Mouse (Mus musculus): Measurements from ENCODE around the gene Pprc1. TPM values are rescaled to one million over a fixed set of nuclear protein-coding genes. Genes with fewer than 3 reads are reported as not detected.

Pprc1 gene
- polyA plus RNA-seq, 1 experiment from 2014 or later, result 42.6 TPM

DNA sequence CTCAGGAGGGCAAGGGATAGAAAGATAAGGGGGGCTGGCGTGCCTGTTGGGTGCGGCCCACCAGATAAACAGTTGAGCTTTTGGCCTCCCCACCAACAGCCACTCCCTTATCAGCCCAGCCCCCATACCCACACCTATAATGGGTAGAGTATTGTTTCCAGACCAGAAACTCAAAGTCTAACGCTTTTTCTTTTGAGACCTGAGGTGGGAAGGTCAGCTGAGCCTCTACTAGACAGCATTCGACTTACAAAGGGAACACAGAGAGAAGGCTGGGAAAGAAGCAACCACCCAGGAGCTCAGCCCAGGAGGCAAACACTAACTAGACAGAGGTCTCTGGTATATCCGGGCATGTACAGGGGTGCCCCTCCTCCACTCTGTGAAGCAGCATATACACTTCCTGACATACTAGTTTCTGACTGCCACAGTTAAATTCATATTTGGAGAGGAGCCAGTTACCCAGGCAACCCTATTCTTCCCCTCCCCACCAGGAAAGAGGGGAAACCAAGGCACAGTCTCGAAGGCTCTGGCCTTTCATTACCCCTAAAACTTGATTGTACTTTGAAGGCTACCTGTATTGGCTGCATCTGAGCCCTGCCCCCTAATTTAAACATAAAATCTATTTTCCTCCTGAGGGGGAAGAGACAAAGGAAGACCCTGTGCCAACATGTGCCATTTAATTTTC is 7.3 kb upstream of the Pprc1 start:
- Histone ChIP-seq H3K27ac (peak overlapping the region; percentile 99; the same call in 1 of the 2 replicates), H3K36me3 (peaks cover 44% of the 10 kb centered on the region), H3K9ac (peak overlapping the region; percentile 99), H3K4me3 (peak overlapping the region; percentile 95), H3K9me3 (no peaks in the 10 kb centered on the region), H3K27me3 (no peaks in the 10 kb centered on the region), H3K4me2 (replicated peaks) (peak overlapping the region; percentile 100), H3K4me1 (peaks cover 56% of the 10 kb centered on the region)
- ATAC-seq (ENCODE audit: low FRiP score, low read depth), result no peak
- 27% methylated on average over 6 of the region's 6 CpGs for WGBS

GRCm38 (mm10) chr19:46037925-46038850 is 6.5 kb upstream of the Pprc1 start:
- WGBS, result 14% methylated on average over 13 of the region's 13 CpGs
- Histone ChIP-seq H3K4me1 (peaks cover 64% of the 10 kb centered on the region), H3K27ac (peak overlapping the region; percentile 99; the same call in 1 of the 2 replicates), H3K9me3 (no peaks in the 10 kb centered on the region), H3K27me3 (no peaks in the 10 kb centered on the region), H3K4me2 (replicated peaks) (peak overlapping the region; percentile 100), H3K9ac (peak overlapping the region; percentile 99), H3K36me3 (peaks cover 36% of the 10 kb centered on the region), H3K4me3 (peak overlapping the region; percentile 95)
- no peak for ATAC-seq (ENCODE audit: low FRiP score, low read depth)

DNA sequence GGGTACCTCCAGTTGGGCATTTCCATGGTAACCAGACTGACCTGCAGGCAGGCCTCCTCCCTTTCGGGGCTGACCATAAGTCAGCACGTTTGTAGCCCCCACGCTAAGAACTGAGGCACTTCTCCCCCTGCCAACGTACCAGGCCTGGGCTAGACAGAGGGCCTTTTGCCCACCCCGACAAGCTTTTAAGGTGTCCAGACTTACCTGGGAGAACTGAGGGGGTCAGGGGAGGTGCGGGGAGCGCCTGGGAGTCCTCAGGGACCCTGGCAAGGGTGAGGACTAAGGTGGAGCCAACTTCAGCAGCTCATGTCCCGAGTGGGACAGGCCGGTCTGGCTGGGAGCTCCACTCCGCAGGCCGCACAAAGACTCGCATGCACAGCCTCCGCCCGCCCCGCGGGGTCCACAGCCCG is 5.8 kb upstream of the Pprc1 start:
- peak; percentile 25; the same call in 1 of the 2 replicates for ATAC-seq (ENCODE audit: low FRiP score, low read depth)
- Histone ChIP-seq H3K4me1 (peaks cover 70% of the 10 kb centered on the region), H3K27me3 (no peaks in the 10 kb centered on the region), H3K36me3 (peaks cover 30% of the 10 kb centered on the region), H3K4me3 (peak overlapping the region; percentile 95), H3K9ac (peak overlapping the region; percentile 99), H3K4me2 (replicated peaks) (peak overlapping the region; percentile 100), H3K9me3 (no peaks in the 10 kb centered on the region), H3K27ac (peak overlapping the region; percentile 99)
- 0% methylated on average over 15 of the region's 17 CpGs for WGBS

DNA sequence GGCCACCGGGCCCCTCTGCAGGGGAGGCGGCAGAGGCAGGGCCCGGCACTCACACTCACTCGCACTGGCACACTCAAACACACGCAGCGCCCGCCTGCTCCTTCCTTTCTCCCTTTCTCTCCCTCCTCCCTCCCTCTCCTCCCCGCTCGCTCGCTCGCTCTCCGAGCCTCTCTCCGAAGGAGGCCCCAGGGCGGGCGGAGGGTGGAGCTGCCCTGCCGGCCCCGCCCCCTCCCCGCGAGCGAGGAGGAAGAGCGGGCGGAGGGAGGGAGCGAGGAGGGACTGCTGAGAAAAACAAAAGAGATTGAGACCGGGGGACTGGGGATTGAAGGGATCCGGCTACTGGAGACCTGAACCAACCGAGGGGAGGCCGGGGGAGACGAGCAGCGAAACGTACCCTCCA is 5.2 kb upstream of the Pprc1 start:
- Histone ChIP-seq H3K9ac (peak overlapping the region; percentile 99), H3K36me3 (peaks cover 23% of the 10 kb centered on the region), H3K4me2 (replicated peaks) (peak overlapping the region; percentile 100), H3K4me3 (peak overlapping the region; percentile 95), H3K27me3 (no peaks in the 10 kb centered on the region), H3K27ac (peak overlapping the region; percentile 99), H3K4me1 (peaks cover 73% of the 10 kb centered on the region), H3K9me3 (no peaks in the 10 kb centered on the region)
- ATAC-seq (ENCODE audit: low FRiP score, low read depth), result peak; percentile 75
- under 1% methylated on average over 23 of the region's 30 CpGs for WGBS

GRCm38 (mm10) chr19:46040149-46040902 is 4.4 kb upstream of the Pprc1 start:
- Histone ChIP-seq H3K9me3 (no peaks in the 10 kb centered on the region), H3K4me2 (replicated peaks) (peak overlapping the region; percentile 100), H3K27ac (peak overlapping the region; percentile 99), H3K27me3 (no peaks in the 10 kb centered on the region), H3K4me3 (peak overlapping the region; percentile 95), H3K9ac (peak overlapping the region; percentile 99), H3K4me1 (peaks cover 73% of the 10 kb centered on the region), H3K36me3 (peaks cover 15% of the 10 kb centered on the region)
- 40% methylated on average over 14 of the region's 14 CpGs for WGBS
- ATAC-seq (ENCODE audit: low FRiP score, low read depth), result no peak

- Histone ChIP-seq H3K4me3 (peak overlapping the region; percentile 97), H3K9ac (peak overlapping the region; percentile 73), H3K9me3 (no peaks in the 10 kb centered on the region), H3K27ac (peak overlapping the region; percentile 99), H3K4me1 (peaks cover 78% of the 10 kb centered on the region), H3K4me2 (replicated peaks) (peak overlapping the region; percentile 100), H3K36me3 (peaks cover 4% of the 10 kb centered on the region), H3K27me3 (no peaks in the 10 kb centered on the region)
- ATAC-seq (ENCODE audit: low FRiP score, low read depth), result no peak
- 24% methylated on average over 7 of the region's 7 CpGs for WGBS
Measured at GRCm38 (mm10) chr19:46041299-46041932, 3.3 kb upstream of the Pprc1 start.

GRCm38 (mm10) chr19:46041933-46042475 is 2.7 kb upstream of the Pprc1 start:
- ATAC-seq (ENCODE audit: low FRiP score, low read depth), result no peak

GRCm38 (mm10) chr19:46042476-46043011 is 2.1 kb upstream of the Pprc1 start:
- 3% methylated on average over 6 of the region's 6 CpGs for WGBS

More at GRCm38 (mm10) chr19:46041933-46042475, 2.7 kb upstream of the Pprc1 start:
- WGBS, result 1% methylated on average over 13 of the region's 14 CpGs
- Histone ChIP-seq H3K9ac (peak overlapping the region; percentile 73), H3K4me1 (peaks cover 76% of the 10 kb centered on the region), H3K36me3 (no peaks in the 10 kb centered on the region; the same call in 1 of the 2 replicates), H3K9me3 (no peaks in the 10 kb centered on the region), H3K4me2 (replicated peaks) (peak overlapping the region; percentile 100), H3K27me3 (no peaks in the 10 kb centered on the region), H3K4me3 (peak overlapping the region; percentile 97), H3K27ac (peak overlapping the region; percentile 99)

GRCm38 (mm10) chr19:46043380-46043779 is 1.3 kb upstream of the Pprc1 start:
- peak overlapping the region; percentile 73; the same call in 1 of the 2 replicates for H3K9ac ChIP-seq
- peaks cover 63% of the 10 kb centered on the region for H3K4me1 ChIP-seq

More at GRCm38 (mm10) chr19:46042476-46043011, 2.1 kb upstream of the Pprc1 start:
- no peaks in the 10 kb centered on the region for H3K27me3 ChIP-seq
- peak overlapping the region; percentile 99 for H3K27ac ChIP-seq
- ATAC-seq (ENCODE audit: low FRiP score, low read depth), result peak; percentile 10; the same call in 1 of the 2 replicates
- no peaks in the 10 kb centered on the region for H3K36me3 ChIP-seq
- H3K9me3 ChIP-seq, result no peaks in the 10 kb centered on the region
- H3K4me2 ChIP-seq (replicated peaks), result peak overlapping the region; percentile 100
- peak overlapping the region; percentile 97 for H3K4me3 ChIP-seq
- peaks cover 71% of the 10 kb centered on the region for H3K4me1 ChIP-seq
- peak overlapping the region; percentile 73 for H3K9ac ChIP-seq

GRCm38 (mm10) chr19:46044993-46045695 is 458 bp downstream of the Pprc1 start, which contains the start of gene Ldb1:
TSS of gene Ldb1 (minus strand) at chr19:46045214.
- Histone ChIP-seq H3K36me3 (no peaks in the 10 kb centered on the region), H3K9me3 (no peaks in the 10 kb centered on the region), H3K27me3 (no peaks in the 10 kb centered on the region), H3K4me2 (replicated peaks) (peak within 1 kb of the TSS; percentile 100), H3K4me3 (peak within 1 kb of the TSS; percentile 97), H3K9ac (peak within 1 kb of the TSS; percentile 98), H3K4me1 (peaks cover 54% of the 10 kb centered on the region), H3K27ac (peak within 1 kb of the TSS; percentile 99)
- ATAC-seq (ENCODE audit: low FRiP score, low read depth), result peak; percentile 71
- WGBS, result under 1% methylated on average over 80 of the region's 84 CpGs

More at GRCm38 (mm10) chr19:46043380-46043779, 1.3 kb upstream of the Pprc1 start:
- no peak for ATAC-seq (ENCODE audit: low FRiP score, low read depth)
- no peaks in the 10 kb centered on the region for H3K36me3 ChIP-seq
- WGBS, result 63% methylated on average over 7 of the region's 7 CpGs
- no peaks in the 10 kb centered on the region for H3K9me3 ChIP-seq
- H3K4me2 ChIP-seq (replicated peaks), result peak overlapping the region; percentile 100
- H3K4me3 ChIP-seq, result peak overlapping the region; percentile 97
- H3K27ac ChIP-seq, result peak overlapping the region; percentile 99
- no peaks in the 10 kb centered on the region for H3K27me3 ChIP-seq
